Mouse (Mus musculus) liver, embryonic 14.5 days (tissue): ENCODE data around the gene Ltc4s.

Experiments
- CTCF ChIP-seq: IDR thresholded peaks from 2 replicates; pipeline ENCODE4 v1.5.1; 2016; ENCODE audit warnings: antibody characterized with exemption, low read depth, control low read depth
- EP300 ChIP-seq: IDR thresholded peaks from 2 replicates; pipeline ENCODE4 v1.6.1; 2016; ENCODE audit warnings: antibody characterized with exemption, low read depth

GRCm38 (mm10) chr11:50263198-50263597, 24.8 kb upstream of the Ltc4s start:
- TF ChIP-seq EP300 = no peak
- TF ChIP-seq CTCF = no peak
